Mouse (Mus musculus) CH12.LX (cell line): Measurements from ENCODE around the gene 1700086D15Rik.

ENCODE experiments used
- CTCF ChIP-seq, 2 experiments: IDR thresholded peaks in 1 of 2; conservative IDR thresholded peaks in 1 of 2; 2 replicates each; pipeline ENCODE4 v1.5.1; 2011 to 2012; ENCODE audit warnings: low read depth in 2 of 2, low read length in 2 of 2, improper control_type of control experiment in 1 of 2, inconsistent platforms in 1 of 2, mild to moderate bottlenecking in 1 of 2, moderate library complexity in 1 of 2
- JUND ChIP-seq: conservative IDR thresholded peaks from 2 replicates; pipeline ENCODE4 v1.6.1; 2011; ENCODE audit warnings: low read depth, low read length, improper control_type of control experiment
- SIN3A ChIP-seq: IDR thresholded peaks from 2 replicates; pipeline ENCODE4 v1.6.1; 2012; ENCODE audit warnings: low read length, improper control_type of control experiment, inconsistent platforms

- TF ChIP-seq CTCF (conservative IDR thresholded peaks at IDR 0.05 in 1 of 2, IDR thresholded peaks at IDR 0.05 in 1 of 2; ENCODE audit: low read depth in 2 of 2, low read length in 2 of 2) (peak; percentile 37 to 52; a peak in 3 of 4 replicates), JUND (no peak), SIN3A (no peak)
Observed at GRCm38 (mm10) chr11:65129110-65129509, 30.6 kb downstream of the 1700086D15Rik start.
